Mouse (Mus musculus): ENCODE measurements around the gene Traf3ip3.

The Traf3ip3 gene

GRCm38 (mm10) chr1:193159163-193159562, 42.3 kb downstream of the Traf3ip3 start:
- no peak for DNase-seq

- no peak for DNase-seq
Observed at GRCm38 (mm10) chr1:193157111-193157492, 44.4 kb downstream of the Traf3ip3 start.

GRCm38 (mm10) chr1:193156316-193157110, 45.0 kb downstream of the Traf3ip3 start:
- no peak for DNase-seq

- no peak for DNase-seq
Observed at GRCm38 (mm10) chr1:193153561-193153960, 47.9 kb downstream of the Traf3ip3 start.

GRCm38 (mm10) chr1:193152872-193153271, 48.6 kb downstream of the Traf3ip3 start, which contains the start of gene Irf6:
Gene Irf6 (plus strand): TSS chr1:193153111.
- DNase-seq = no peak

GRCm38 (mm10) chr1:193151134-193151533, 50.4 kb downstream of the Traf3ip3 start:
- no peak for DNase-seq

GRCm38 (mm10) chr1:193149231-193149630, 52.3 kb downstream of the Traf3ip3 start:
- no peak for DNase-seq

- no peak for DNase-seq
Observed at GRCm38 (mm10) chr1:193146416-193146815, 55.1 kb downstream of the Traf3ip3 start.

- no peak for DNase-seq
Observed at GRCm38 (mm10) chr1:193145101-193145500, 56.4 kb downstream of the Traf3ip3 start.

GRCm38 (mm10) chr1:193144516-193144915, 57.0 kb downstream of the Traf3ip3 start:
- peak; percentile 36 for DNase-seq

- DNase-seq = no peak
Observed at GRCm38 (mm10) chr1:193142517-193143062, 58.9 kb downstream of the Traf3ip3 start.

- no peak for DNase-seq
Observed at GRCm38 (mm10) chr1:193141118-193141517, 60.4 kb downstream of the Traf3ip3 start.

- DNase-seq = no peak
Observed at GRCm38 (mm10) chr1:193138669-193139068, 62.8 kb downstream of the Traf3ip3 start.

- DNase-seq = no peak
Observed at GRCm38 (mm10) chr1:193138087-193138486, 63.4 kb downstream of the Traf3ip3 start.

- DNase-seq = no peak
Observed at GRCm38 (mm10) chr1:193133726-193134125, 67.8 kb downstream of the Traf3ip3 start.

- DNase-seq = no peak
Observed at GRCm38 (mm10) chr1:193132385-193132784, 69.1 kb downstream of the Traf3ip3 start.

GRCm38 (mm10) chr1:193131311-193131948, 70.1 kb downstream of the Traf3ip3 start:
- DNase-seq = no peak

GRCm38 (mm10) chr1:193130839-193131238, 70.7 kb downstream of the Traf3ip3 start:
- DNase-seq = no peak

GRCm38 (mm10) chr1:193130456-193130825, 71.1 kb downstream of the Traf3ip3 start:
- no peak for DNase-seq

GRCm38 (mm10) chr1:193129786-193130455, 71.6 kb downstream of the Traf3ip3 start, which contains the start of gene Diexf:
Gene Diexf (minus strand): TSS chr1:193130272.
- peak; percentile 95 for DNase-seq

GRCm38 (mm10) chr1:193129321-193129720, 72.2 kb downstream of the Traf3ip3 start:
- no peak for DNase-seq

- no peak for DNase-seq
Observed at GRCm38 (mm10) chr1:193128055-193128454, 73.4 kb downstream of the Traf3ip3 start.

GRCm38 (mm10) chr1:193125835-193126234, 75.7 kb downstream of the Traf3ip3 start:
- DNase-seq = no peak

All from cerebellum, adult 9-11 months (tissue).